Mouse (Mus musculus) spleen, adult 2 months (tissue): ENCODE results near the gene Fbxl14. TPM values are rescaled to one million over a fixed set of nuclear protein-coding genes. Genes with fewer than 3 reads are reported as not detected.

Source experiments
- DNase-seq, 2 experiments: peaks; one replicate each; pipeline versions ENCODE4 v3.0.0 to v3.0.0-alpha.2; 2012 to 2021; ENCODE audit warnings: low spot score in 2 of 2, low read depth in 1 of 2
- H3K27ac ChIP-seq: fragments of 200-500 bp; 2 replicates; pipeline ENCODE4 v1.5.1; 2012; ENCODE audit warnings: low read length, inconsistent platforms; ENCODE audit not compliant: insufficient read depth
- H3K27me3 ChIP-seq: fragments of 200-500 bp; 2 replicates; pipeline ENCODE4 v1.6.1; 2012; ENCODE audit warnings: mild to moderate bottlenecking, moderate library complexity, low read length, inconsistent platforms; ENCODE audit not compliant: control insufficient read depth, insufficient read depth
- H3K36me3 ChIP-seq: fragments of 200-500 bp; 2 replicates; pipeline ENCODE4 v1.6.1; 2012; ENCODE audit warnings: mild to moderate bottlenecking, low read length, inconsistent platforms; ENCODE audit not compliant: control insufficient read depth, insufficient read depth
- H3K4me1 ChIP-seq: fragments of 200-500 bp; 2 replicates; pipeline ENCODE4 v1.6.1; 2011; ENCODE audit warnings: inconsistent platforms; ENCODE audit not compliant: control insufficient read depth, insufficient read depth, insufficient read length
- H3K4me3 ChIP-seq: fragments of 200-500 bp; 2 replicates; pipeline ENCODE4 v1.5.1; 2011; ENCODE audit warnings: mild to moderate bottlenecking, inconsistent platforms; ENCODE audit not compliant: insufficient read depth, insufficient read length; ENCODE audit errors: extremely low read depth
- CTCF ChIP-seq: fragments of 200-500 bp; IDR thresholded peaks from 2 replicates; pipeline ENCODE4 v1.5.1; 2011; ENCODE audit warnings: mild to moderate bottlenecking, inconsistent platforms; ENCODE audit not compliant: insufficient read depth, insufficient read length, insufficient replicate concordance; ENCODE audit errors: extremely low read depth
- POLR2A ChIP-seq: fragments of 200-500 bp; IDR thresholded peaks from 2 replicates; pipeline ENCODE4 v1.6.1; 2011; ENCODE audit warnings: low read depth, low read length, inconsistent platforms
- WGBS: fragments of 180-500 bp; shearing (Covaris S2); methylation state at CpG from one replicate; pipeline ENCODE4 v1.1.7; 2018; 5-methylcytosine and 5-hydroxymethylcytosine counted together
- polyA plus RNA-seq: library from polyadenylated mRNA; depleted of rRNA; stranded (reverse); fragments of >200 nt; gene quantifications from 2 replicates; pipeline ENCODE4 v1.2.3, GENCODE M21; 2012; rRNA removed

The Fbxl14 gene
- polyA plus RNA-seq, 1 experiment = 83.8 TPM

DNA sequence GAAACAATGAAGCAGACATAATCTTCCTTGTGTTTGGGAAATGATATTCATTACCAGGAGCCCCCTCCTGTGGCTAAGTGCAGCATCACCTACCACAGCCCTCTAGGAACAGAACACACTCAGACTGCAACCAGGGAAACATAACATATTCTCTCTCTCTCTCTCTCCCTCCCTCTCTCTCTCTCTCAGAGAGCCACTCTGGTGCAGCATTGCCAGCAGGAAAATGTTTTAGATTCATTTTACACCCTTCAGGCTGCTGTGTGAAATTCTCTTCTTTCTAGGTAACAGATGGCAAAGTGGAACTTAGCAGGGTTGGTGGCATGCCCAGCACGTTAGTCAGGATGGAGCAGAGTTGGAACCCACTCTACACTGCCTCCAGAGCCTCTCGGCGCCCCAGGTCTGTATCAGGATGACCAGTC, 42.0 kb downstream of the Fbxl14 start:
- no peak overlapping the region for H3K4me3 ChIP-seq
- no peak for TF ChIP-seq POLR2A
- TF ChIP-seq CTCF = no peak
- no peaks in the 10 kb centered on the region for H3K27me3 ChIP-seq
- peaks cover 8% of the 10 kb centered on the region; the same call in 1 of the 2 replicates for H3K4me1 ChIP-seq
- 23% methylated on average over 3 of the region's 3 CpGs for WGBS
- H3K27ac ChIP-seq = no peak overlapping the region
- DNase-seq = no peak
- no peaks in the 10 kb centered on the region for H3K36me3 ChIP-seq

DNA sequence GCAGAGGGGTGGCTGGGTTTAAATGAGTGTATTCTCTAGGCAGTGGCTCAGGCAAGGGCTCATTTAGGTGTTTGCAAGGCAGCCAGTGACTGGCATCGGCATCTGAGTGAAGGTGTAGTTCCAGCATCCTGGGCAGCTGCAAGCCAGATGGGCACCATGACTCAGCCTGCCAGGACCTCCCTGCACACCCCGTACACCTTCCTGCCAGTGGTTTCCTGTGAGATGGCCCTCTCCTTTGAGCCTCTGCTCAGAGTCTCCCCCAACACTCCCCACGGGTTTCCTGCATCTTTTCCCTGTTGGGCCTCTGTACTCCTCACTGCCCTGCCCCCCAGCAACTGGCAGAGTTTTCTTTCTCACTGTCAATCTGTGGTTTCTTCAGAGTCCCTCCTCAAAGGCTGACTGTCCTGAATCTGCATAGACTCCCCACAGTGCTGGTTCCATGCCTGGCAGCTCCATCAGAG, 42.5 kb downstream of the Fbxl14 start:
- no peak overlapping the region for H3K27ac ChIP-seq
- no peak overlapping the region for H3K4me3 ChIP-seq
- H3K27me3 ChIP-seq = no peaks in the 10 kb centered on the region
- H3K4me1 ChIP-seq = peaks cover 8% of the 10 kb centered on the region; the same call in 1 of the 2 replicates
- no peaks in the 10 kb centered on the region for H3K36me3 ChIP-seq
- DNase-seq = no peak
- WGBS = 2% methylated on average over 3 of the region's 3 CpGs
- TF ChIP-seq CTCF (no peak), POLR2A (no peak)

DNA sequence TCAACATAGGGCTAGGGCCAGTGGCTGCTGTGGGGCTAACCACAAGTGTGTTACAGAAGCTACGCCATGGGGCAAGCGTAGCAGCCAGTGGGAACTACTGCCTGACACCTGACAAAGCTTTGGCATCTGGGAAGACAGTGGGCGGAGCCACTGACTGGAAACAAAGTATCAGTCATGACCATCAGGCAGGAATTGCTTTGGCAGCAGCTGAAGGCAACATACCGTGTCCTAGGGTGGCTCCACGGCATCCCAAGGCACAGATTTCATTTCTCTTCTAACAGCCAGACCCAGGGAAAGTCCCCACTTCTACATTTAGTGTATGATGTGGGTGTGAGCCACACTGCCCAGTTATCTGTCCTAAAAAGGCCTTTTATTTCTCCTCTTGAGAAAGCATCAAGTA, 47.0 kb downstream of the Fbxl14 start:
- 67% methylated on average over 5 of the region's 5 CpGs for WGBS
- no peak for TF ChIP-seq CTCF
- no peak for TF ChIP-seq POLR2A
- no peaks in the 10 kb centered on the region for H3K36me3 ChIP-seq
- no peaks in the 10 kb centered on the region for H3K27me3 ChIP-seq
- H3K4me3 ChIP-seq = no peak overlapping the region
- H3K4me1 ChIP-seq = peaks cover 8% of the 10 kb centered on the region; the same call in 1 of the 2 replicates
- no peak overlapping the region for H3K27ac ChIP-seq
- DNase-seq = no peak

DNA sequence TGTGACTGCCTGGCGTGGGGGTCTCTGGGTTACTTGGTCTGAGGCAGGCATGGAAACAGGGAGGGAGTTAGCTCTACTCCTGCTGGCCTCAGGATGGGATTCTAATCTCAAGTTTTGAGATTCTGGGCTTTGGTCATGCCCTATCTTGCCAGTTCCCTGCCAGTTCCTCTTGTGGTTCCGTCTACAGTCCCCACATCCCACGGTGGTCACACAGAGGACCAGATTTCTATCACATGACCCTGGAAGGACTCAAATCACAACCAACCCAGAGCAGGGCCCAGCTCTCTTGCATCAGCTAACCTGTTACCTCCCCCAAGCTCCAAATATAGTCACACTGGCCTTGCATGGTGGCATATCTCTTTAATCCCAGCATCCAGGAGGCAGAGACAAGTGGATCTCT, 50.2 kb downstream of the Fbxl14 start:
- Histone ChIP-seq H3K4me3 (no peak overlapping the region), H3K4me1 (no peaks in the 10 kb centered on the region), H3K36me3 (no peaks in the 10 kb centered on the region), H3K27me3 (no peaks in the 10 kb centered on the region), H3K27ac (no peak overlapping the region)
- 53% methylated on average over 3 of the region's 3 CpGs for WGBS
- DNase-seq = no peak
- no peak for TF ChIP-seq POLR2A
- TF ChIP-seq CTCF = no peak

Other genes starting within 250 kb of the Fbxl14 start
- 4.5 and 6.6 TPM in 2 replicates for gene Cacna2d4, start 243.1 kb upstream of the Fbxl14 start, polyA plus RNA-seq
- 0.44 and 0.65 TPM in 2 replicates for gene Lrtm2, start 148.9 kb upstream of the Fbxl14 start, polyA plus RNA-seq
- 21.0 and 21.4 TPM in 2 replicates for gene Adipor2, start 62.0 kb upstream of the Fbxl14 start, polyA plus RNA-seq
- gene Wnt5b, start 64.7 kb downstream of the Fbxl14 start, polyA plus RNA-seq = 1.3 and 2.2 TPM in 2 replicates